Mouse (Mus musculus) CH12.LX (cell line): Measurements from ENCODE around the gene Gm14226. TPM values are rescaled to one million over a fixed set of nuclear protein-coding genes. Genes with fewer than 3 reads are reported as not detected.

Experiments
- DNase-seq: peaks from one replicate; pipeline ENCODE4 v3.0.0-alpha.2; 2013; ENCODE audit errors: extremely low read depth
- H3K27ac ChIP-seq: 2 replicates; pipeline ENCODE4 v1.5.1; 2012; ENCODE audit warnings: low read depth, mild to moderate bottlenecking, control low read depth, moderate library complexity; ENCODE audit not compliant: insufficient read depth
- H3K27me3 ChIP-seq: replicated peaks from 2 replicates; pipeline ENCODE3; 2012; ENCODE audit warnings: inconsistent platforms
- H3K36me3 ChIP-seq, 2 experiments: replicated peaks in 1 of 2; 2 replicates each; pipeline versions ENCODE3 to v1.6.1; 2012; ENCODE audit warnings: inconsistent platforms in 1 of 2, low read length in 1 of 2, mild to moderate bottlenecking in 1 of 2, mixed read lengths in 1 of 2, moderate library complexity in 1 of 2; ENCODE audit not compliant: control insufficient read depth in 1 of 2, insufficient read depth in 1 of 2
- H3K4me1 ChIP-seq, 2 experiments: 2 replicates each; pipeline ENCODE4 v1.6.1; 2012; ENCODE audit warnings: inconsistent platforms in 1 of 2, moderate library complexity in 1 of 2; ENCODE audit not compliant: insufficient read depth in 2 of 2, control insufficient read depth in 1 of 2
- H3K4me2 ChIP-seq: 2 replicates; pipeline ENCODE4 v1.6.1; 2012; ENCODE audit warnings: low read depth, mild to moderate bottlenecking, control low read depth; ENCODE audit not compliant: poor library complexity, insufficient read depth, severe bottlenecking
- H3K4me3 ChIP-seq, 3 experiments: fragments of 150-350 bp in 1 of 3; sonication (generic) in 1 of 3; replicated peaks in 1 of 3; 2 replicates each; pipeline versions ENCODE3 to v1.5.1; 2011 to 2012; ENCODE audit warnings: low read depth in 2 of 3, low read length in 2 of 3, mild to moderate bottlenecking in 2 of 3, moderate library complexity in 2 of 3, control low read depth in 1 of 3, improper control_type of control experiment in 1 of 3, inconsistent platforms in 1 of 3, mixed read lengths in 1 of 3; ENCODE audit not compliant: poor library complexity in 1 of 3
- H3K79me2 ChIP-seq: replicated peaks from 2 replicates; pipeline ENCODE4 v1.6.1; 2012; ENCODE audit warnings: mild to moderate bottlenecking, moderate library complexity; ENCODE audit not compliant: control insufficient read depth, poor library complexity, insufficient read depth, severe bottlenecking; ENCODE audit errors: extremely low read depth
- H3K9ac ChIP-seq: 2 replicates; pipeline ENCODE4 v1.6.1; 2012; ENCODE audit warnings: low read depth, mild to moderate bottlenecking, control low read depth, moderate library complexity; ENCODE audit not compliant: insufficient read depth
- H3K9me3 ChIP-seq: replicated peaks from 2 replicates; pipeline ENCODE3; 2012; ENCODE audit warnings: low read length, inconsistent platforms, mixed read lengths
- CTCF ChIP-seq, 2 experiments: IDR thresholded peaks in 1 of 2; conservative IDR thresholded peaks in 1 of 2; 2 replicates each; pipeline ENCODE4 v1.5.1; 2011 to 2012; ENCODE audit warnings: low read depth in 2 of 2, low read length in 2 of 2, improper control_type of control experiment in 1 of 2, inconsistent platforms in 1 of 2, mild to moderate bottlenecking in 1 of 2, moderate library complexity in 1 of 2
- E2F4 ChIP-seq: IDR thresholded peaks from 2 replicates; pipeline ENCODE4 v1.6.1; 2011; ENCODE audit warnings: low read depth, low read length, improper control_type of control experiment; ENCODE audit not compliant: insufficient replicate concordance
- ELF1 ChIP-seq: IDR thresholded peaks from 2 replicates; pipeline ENCODE4 v1.6.1; 2014; ENCODE audit warnings: low read depth, mild to moderate bottlenecking, inconsistent platforms, low read length, improper control_type of control experiment
- EP300 ChIP-seq: IDR thresholded peaks from 2 replicates; pipeline ENCODE4 v1.6.1; 2011; ENCODE audit warnings: low read length, improper control_type of control experiment
- GABPA ChIP-seq: IDR thresholded peaks from 2 replicates; pipeline ENCODE4 v1.6.1; 2012; ENCODE audit warnings: low read depth, low read length, improper control_type of control experiment, inconsistent platforms; ENCODE audit not compliant: insufficient replicate concordance
- HCFC1 ChIP-seq: IDR thresholded peaks from 2 replicates; pipeline ENCODE4 v1.6.1; 2012; ENCODE audit warnings: low read depth, mild to moderate bottlenecking, inconsistent platforms, low read length, improper control_type of control experiment
- JUND ChIP-seq: conservative IDR thresholded peaks from 2 replicates; pipeline ENCODE4 v1.6.1; 2011; ENCODE audit warnings: low read depth, low read length, improper control_type of control experiment
- MAX ChIP-seq: IDR thresholded peaks from 2 replicates; pipeline ENCODE4 v1.6.1; 2011; ENCODE audit warnings: low read length, improper control_type of control experiment
- MAZ ChIP-seq: IDR thresholded peaks from 2 replicates; pipeline ENCODE4 v1.6.1; 2012; ENCODE audit warnings: low read depth, mild to moderate bottlenecking, inconsistent platforms, low read length, improper control_type of control experiment, moderate library complexity
- MYC ChIP-seq: IDR thresholded peaks from 2 replicates; pipeline ENCODE4 v1.6.1; 2011; ENCODE audit warnings: low read depth, mild to moderate bottlenecking, improper control_type of control experiment, low read length
- NRF1 ChIP-seq: IDR thresholded peaks from 2 replicates; pipeline ENCODE4 v1.6.1; 2014; ENCODE audit warnings: low read depth, mild to moderate bottlenecking, inconsistent platforms, low read length, improper control_type of control experiment, moderate library complexity
- POLR2A ChIP-seq: IDR thresholded peaks from 2 replicates; pipeline ENCODE4 v1.6.1; 2011; ENCODE audit warnings: low read depth, mild to moderate bottlenecking, improper control_type of control experiment, low read length
- POLR2AphosphoS2 ChIP-seq: IDR thresholded peaks from 2 replicates; pipeline ENCODE4 v1.6.1; 2011; ENCODE audit warnings: low read depth, low read length, improper control_type of control experiment
- RAD21 ChIP-seq: IDR thresholded peaks from 2 replicates; pipeline ENCODE4 v1.6.1; 2011; ENCODE audit warnings: low read depth, mild to moderate bottlenecking, low read length, improper control_type of control experiment, moderate library complexity
- SMC3 ChIP-seq: IDR thresholded peaks from 2 replicates; pipeline ENCODE4 v1.6.1; 2011; ENCODE audit warnings: low read depth, low read length, improper control_type of control experiment
- TBP ChIP-seq: conservative IDR thresholded peaks from 2 replicates; pipeline ENCODE4 v1.6.1; 2011; ENCODE audit warnings: low read depth, low read length, improper control_type of control experiment
- ZNF384 ChIP-seq: IDR thresholded peaks from 2 replicates; pipeline ENCODE4 v1.6.1; 2012; ENCODE audit warnings: low read depth, low read length, improper control_type of control experiment, inconsistent platforms
- dilution Hi-C: fragments of 300-500 bp; cut with MboI; formaldehyde crosslinking; loops from 2 replicates; pipeline ENCODE4 v1.14.3; 2020; ENCODE audit warnings: low sequenced_read_pairs; ENCODE audit not compliant: extremely low pct_unique_long_range_greater_than_20kb, extremely low pct_ligation_motif_present
- in situ Hi-C: fragments of 300-500 bp; cut with MboI; formaldehyde crosslinking; loops from 3 replicates; pipeline ENCODE4 v1.14.3; 2019; ENCODE audit warnings: low sequenced_read_pairs, low pct_ligation_motif_present, low pct_unique_long_range_greater_than_20kb, mixed read lengths
- polyA plus RNA-seq: library from polyadenylated mRNA; unstranded; fragments of >175 nt; gene quantifications from 2 replicates; pipeline ENCODE4 v1.2.1, GENCODE M21; 2012; ENCODE audit warnings: low read depth; ENCODE audit not compliant: insufficient read length
- total RNA-seq, 2 experiments: library from RNA; depleted of rRNA; stranded (reverse); fragments of 300-350 nt in 1 of 2; fragments of >200 nt in 1 of 2; gene quantifications; 2 replicates each; pipeline ENCODE4 v1.2.3; 2012 to 2014

Gene Gm14226
- total and polyA plus RNA-seq, 3 experiments = not detected

GRCm38 (mm10) chr2:154972981-154973380, 45.1 kb upstream of the Gm14226 start:
- no peak overlapping the region for H3K4me3 ChIP-seq
- TF ChIP-seq GABPA = no peak
- no peak for TF ChIP-seq EP300
- TF ChIP-seq POLR2AphosphoS2 = no peak
- TF ChIP-seq E2F4 = no peak
- TF ChIP-seq ELF1 = no peak
- no peak for TF ChIP-seq NRF1
- TF ChIP-seq SMC3 = no peak
- no peak for TF ChIP-seq MAZ
- TF ChIP-seq MAX = no peak
- TF ChIP-seq POLR2A = no peak
- no peak for TF ChIP-seq JUND
- no peak for TF ChIP-seq MYC
- no peak for TF ChIP-seq ZNF384
- no peak for TF ChIP-seq TBP
- no peak for TF ChIP-seq HCFC1
- in situ Hi-C loops (no loop called here), dilution Hi-C loops (no loop called here)
- H3K9ac ChIP-seq = no peak overlapping the region
- no peak overlapping the region for H3K27ac ChIP-seq
- DNase-seq = no peak
- no peaks in the 10 kb centered on the region for H3K79me2 ChIP-seq
- H3K4me1 ChIP-seq = peaks cover 5 to 7% of the 10 kb centered on the region in 2 experiments
- H3K4me2 ChIP-seq = no peak overlapping the region
- no peaks in the 10 kb centered on the region for H3K9me3 ChIP-seq
- H3K36me3 ChIP-seq = no peaks in the 10 kb centered on the region
- no peaks in the 10 kb centered on the region for H3K27me3 ChIP-seq

- dilution Hi-C loops (no loop called here), in situ Hi-C loops (no loop called here)
- Histone ChIP-seq H3K79me2 (no peaks in the 10 kb centered on the region), H3K27ac (no peak overlapping the region), H3K27me3 (no peaks in the 10 kb centered on the region), H3K9me3 (no peaks in the 10 kb centered on the region), H3K4me1 (peaks cover 0 to 11% of the 10 kb centered on the region in 2 experiments; a peak in 1 of 4 replicates), H3K36me3 (no peaks in the 10 kb centered on the region), H3K9ac (no peak overlapping the region), H3K4me3 (no peak overlapping the region), H3K4me2 (no peak overlapping the region)
- peak; percentile 74 for TF ChIP-seq MYC
- peak; percentile 12 for TF ChIP-seq RAD21
- no peak for TF ChIP-seq MAX
- TF ChIP-seq CTCF (conservative IDR thresholded peaks at IDR 0.05 in 1 of 2, IDR thresholded peaks at IDR 0.05 in 1 of 2; ENCODE audit: low read depth in 2 of 2, low read length in 2 of 2) = peak in 1 of 2 experiments; percentile 57; a peak in 2 of 4 replicates
- no peak for DNase-seq
Observed at GRCm38 (mm10) chr2:154986609-154987008, 31.5 kb upstream of the Gm14226 start.
